Mouse (Mus musculus) MEL (cell line): ENCODE data around the gene Stk39. TPM values are rescaled to one million over a fixed set of nuclear protein-coding genes. Genes with fewer than 3 reads are reported as not detected.

Experiments used
- DNase-seq: peaks from one replicate; pipeline ENCODE4 v3.0.0; 2011; ENCODE audit warnings: low read depth, low spot score
- H3K27ac ChIP-seq: 2 replicates; pipeline ENCODE4 v1.5.1; 2012; ENCODE audit warnings: low read depth, mild to moderate bottlenecking, control low read depth, low read length, moderate library complexity; ENCODE audit not compliant: control insufficient read depth
- H3K27me3 ChIP-seq, 2 experiments: fragments of 150-350 bp in 1 of 2; sonication (generic) in 1 of 2; 2 replicates each; pipeline ENCODE4 v1.6.1; 2012; ENCODE audit warnings: low read length in 2 of 2, mild to moderate bottlenecking in 2 of 2, improper control_type of control experiment in 1 of 2, moderate library complexity in 1 of 2; ENCODE audit not compliant: insufficient read depth in 2 of 2, control insufficient read depth in 1 of 2
- H3K36me3 ChIP-seq, 2 experiments: 2 replicates each; pipeline ENCODE4 v1.6.1; 2012 to 2014; ENCODE audit warnings: low read length in 2 of 2, improper control_type of control experiment in 1 of 2, inconsistent platforms in 1 of 2, mild to moderate bottlenecking in 1 of 2; ENCODE audit not compliant: insufficient read depth in 2 of 2, control insufficient read depth in 1 of 2
- H3K4me1 ChIP-seq, 2 experiments: fragments of 150-350 bp in 1 of 2; sonication (generic) in 1 of 2; 2 replicates each; pipeline ENCODE4 v1.6.1; 2012; ENCODE audit warnings: low read length in 2 of 2, improper control_type of control experiment in 1 of 2, mild to moderate bottlenecking in 1 of 2; ENCODE audit not compliant: insufficient read depth in 2 of 2, control insufficient read depth in 1 of 2
- H3K4me3 ChIP-seq, 2 experiments: fragments of 150-350 bp in 1 of 2; sonication (generic) in 1 of 2; 2 replicates each; pipeline ENCODE4 v1.5.1; 2012; ENCODE audit warnings: low read depth in 2 of 2, low read length in 2 of 2, mild to moderate bottlenecking in 2 of 2, moderate library complexity in 2 of 2, control low read depth in 1 of 2, improper control_type of control experiment in 1 of 2; ENCODE audit not compliant: control insufficient read depth in 1 of 2, insufficient read depth in 1 of 2
- H3K79me2 ChIP-seq: 2 replicates; pipeline ENCODE4 v1.6.1; 2012; ENCODE audit warnings: mild to moderate bottlenecking, low read length, moderate library complexity; ENCODE audit not compliant: control insufficient read depth, poor library complexity, insufficient read depth
- H3K9ac ChIP-seq: 2 replicates; pipeline ENCODE4 v1.6.1; 2012; ENCODE audit warnings: low read depth, mild to moderate bottlenecking, control low read depth, low read length, moderate library complexity; ENCODE audit not compliant: control insufficient read depth, poor library complexity, severe bottlenecking
- H3K9me3 ChIP-seq: fragments of 150-350 bp; sonication (generic); replicated peaks from 2 replicates; pipeline ENCODE4 v1.6.1; 2012; ENCODE audit warnings: mild to moderate bottlenecking, low read length, improper control_type of control experiment, moderate library complexity; ENCODE audit not compliant: insufficient read depth
- CHD1 ChIP-seq: IDR thresholded peaks from 2 replicates; pipeline ENCODE4 v1.6.1; 2012; ENCODE audit warnings: low read depth, mild to moderate bottlenecking, inconsistent platforms, low read length, improper control_type of control experiment
- CHD2 ChIP-seq: IDR thresholded peaks from 2 replicates; pipeline ENCODE4 v1.6.1; 2011; ENCODE audit warnings: low read length, improper control_type of control experiment
- CTCF ChIP-seq, 3 experiments: IDR thresholded peaks in 2 of 3; conservative IDR thresholded peaks in 1 of 3; 2 replicates each; pipeline ENCODE4 v1.5.1; 2011 to 2012; ENCODE audit warnings: low read length in 3 of 3, low read depth in 2 of 3, mild to moderate bottlenecking in 2 of 3, improper control_type of control experiment in 1 of 3, inconsistent platforms in 1 of 3, mixed read lengths in 1 of 3, moderate library complexity in 1 of 3; ENCODE audit not compliant: control insufficient read depth in 1 of 3, insufficient read depth in 1 of 3, poor library complexity in 1 of 3, severe bottlenecking in 1 of 3
- E2F4 ChIP-seq: IDR thresholded peaks from 2 replicates; pipeline ENCODE4 v1.6.1; 2011; ENCODE audit warnings: low read depth, low read length, improper control_type of control experiment, borderline replicate concordance
- ELF1 ChIP-seq: IDR thresholded peaks from 2 replicates; pipeline ENCODE4 v1.6.1; 2014; ENCODE audit warnings: low read depth, mild to moderate bottlenecking, inconsistent platforms, low read length, improper control_type of control experiment, moderate library complexity
- ETS1 ChIP-seq: IDR thresholded peaks from 2 replicates; pipeline ENCODE4 v1.6.1; 2012; ENCODE audit warnings: low read depth, mild to moderate bottlenecking, inconsistent platforms, low read length, improper control_type of control experiment, moderate library complexity
- GABPA ChIP-seq: IDR thresholded peaks from 2 replicates; pipeline ENCODE4 v1.6.1; 2012; ENCODE audit warnings: low read depth, mild to moderate bottlenecking, inconsistent platforms, low read length, improper control_type of control experiment, moderate library complexity
- GATA1 ChIP-seq: IDR thresholded peaks from 2 replicates; pipeline ENCODE4 v1.6.1; 2011; ENCODE audit warnings: low read depth, low read length, improper control_type of control experiment
- HCFC1 ChIP-seq: IDR thresholded peaks from 2 replicates; pipeline ENCODE4 v1.6.1; 2012; ENCODE audit warnings: low read depth, mild to moderate bottlenecking, inconsistent platforms, low read length, improper control_type of control experiment, moderate library complexity
- JUND ChIP-seq: IDR thresholded peaks from 2 replicates; pipeline ENCODE4 v1.6.1; 2011; ENCODE audit warnings: low read depth, mild to moderate bottlenecking, improper control_type of control experiment, low read length
- KAT2A ChIP-seq: conservative IDR thresholded peaks from 2 replicates; pipeline ENCODE4 v1.6.1; 2012; ENCODE audit warnings: low read depth, low read length, improper control_type of control experiment, inconsistent platforms
- MAFK ChIP-seq: IDR thresholded peaks from 2 replicates; pipeline ENCODE4 v1.6.1; 2011; ENCODE audit warnings: low read depth, mild to moderate bottlenecking, low read length, improper control_type of control experiment, borderline replicate concordance
- MAX ChIP-seq: IDR thresholded peaks from 2 replicates; pipeline ENCODE4 v1.6.1; 2011; ENCODE audit warnings: low read length, improper control_type of control experiment
- MAZ ChIP-seq: IDR thresholded peaks from 2 replicates; pipeline ENCODE4 v1.6.1; 2012; ENCODE audit warnings: low read depth, mild to moderate bottlenecking, inconsistent platforms, low read length, improper control_type of control experiment
- MEF2A ChIP-seq: IDR thresholded peaks from 2 replicates; pipeline ENCODE4 v1.6.1; 2014; ENCODE audit warnings: low read depth, mild to moderate bottlenecking, inconsistent platforms, low read length, improper control_type of control experiment; ENCODE audit not compliant: poor library complexity, insufficient replicate concordance, severe bottlenecking; ENCODE audit errors: extremely low read depth
- MXI1 ChIP-seq: IDR thresholded peaks from 2 replicates; pipeline ENCODE4 v1.6.1; 2011; ENCODE audit warnings: mild to moderate bottlenecking, low read depth, low read length, improper control_type of control experiment
- MYB ChIP-seq: IDR thresholded peaks from 2 replicates; pipeline ENCODE4 v1.6.1; 2011; ENCODE audit warnings: mild to moderate bottlenecking, low read depth, low read length, improper control_type of control experiment
- NELFE ChIP-seq: IDR thresholded peaks from 2 replicates; pipeline ENCODE4 v1.6.1; 2011; ENCODE audit warnings: low read depth, low read length, improper control_type of control experiment
- POLR2A ChIP-seq, 2 experiments: IDR thresholded peaks; 2 replicates each; pipeline ENCODE4 v1.6.1; 2011 to 2012; ENCODE audit warnings: low read length in 2 of 2, mild to moderate bottlenecking in 2 of 2, control low read depth in 1 of 2, improper control_type of control experiment in 1 of 2, low read depth in 1 of 2, moderate library complexity in 1 of 2; ENCODE audit not compliant: control insufficient read depth in 1 of 2, insufficient read depth in 1 of 2, poor library complexity in 1 of 2
- POLR2AphosphoS2 ChIP-seq: IDR thresholded peaks from 2 replicates; pipeline ENCODE4 v1.6.1; 2011; ENCODE audit warnings: low read length, improper control_type of control experiment
- POLR2AphosphoS5 ChIP-seq: IDR thresholded peaks from 2 replicates; pipeline ENCODE4 v1.6.1; 2012; ENCODE audit warnings: low read depth, borderline replicate concordance, mild to moderate bottlenecking, inconsistent platforms, low read length, moderate library complexity, mixed read lengths
- RAD21 ChIP-seq: IDR thresholded peaks from 2 replicates; pipeline ENCODE4 v1.6.1; 2011; ENCODE audit warnings: mild to moderate bottlenecking, low read depth, low read length, improper control_type of control experiment
- RCOR1 ChIP-seq: IDR thresholded peaks from 2 replicates; pipeline ENCODE4 v1.6.1; 2012; ENCODE audit warnings: low read depth, mild to moderate bottlenecking, inconsistent platforms, low read length, improper control_type of control experiment
- SIN3A ChIP-seq: IDR thresholded peaks from 2 replicates; pipeline ENCODE4 v1.6.1; 2012; ENCODE audit warnings: low read length, improper control_type of control experiment, inconsistent platforms
- SMC3 ChIP-seq: IDR thresholded peaks from 2 replicates; pipeline ENCODE4 v1.6.1; 2011; ENCODE audit warnings: low read depth, low read length, improper control_type of control experiment
- TBP ChIP-seq: IDR thresholded peaks from 2 replicates; pipeline ENCODE4 v1.8.0; 2011; ENCODE audit warnings: low read depth, low read length, improper control_type of control experiment
- TCF12 ChIP-seq: IDR thresholded peaks from 2 replicates; pipeline ENCODE4 v1.6.1; 2014; ENCODE audit warnings: low read depth, mild to moderate bottlenecking, inconsistent platforms, low read length, improper control_type of control experiment, moderate library complexity
- USF1 ChIP-seq: IDR thresholded peaks from 2 replicates; pipeline ENCODE4 v1.6.1; 2014; ENCODE audit warnings: low read depth, mild to moderate bottlenecking, inconsistent platforms, low read length, improper control_type of control experiment, moderate library complexity
- ZC3H11A ChIP-seq: IDR thresholded peaks from 2 replicates; pipeline ENCODE4 v1.6.1; 2012; ENCODE audit warnings: low read depth, mild to moderate bottlenecking, inconsistent platforms, low read length, improper control_type of control experiment
- ZMIZ1 ChIP-seq: IDR thresholded peaks from 2 replicates; pipeline ENCODE4 v1.6.1; 2012; ENCODE audit warnings: low read depth, mild to moderate bottlenecking, inconsistent platforms, low read length, improper control_type of control experiment, moderate library complexity
- polyA plus RNA-seq, 2 experiments: library from polyadenylated mRNA; stranded (reverse) in 1 of 2; unstranded in 1 of 2; fragments of >175 nt in 1 of 2; fragments of >200 nt in 1 of 2; gene quantifications; 2 replicates each; pipeline versions ENCODE4 v1.2.1 to v1.2.4; 2012; ENCODE audit warnings: low replicate concordance in 2 of 2, low read depth in 1 of 2; ENCODE audit not compliant: insufficient read length in 2 of 2, insufficient read depth in 1 of 2, missing spikeins in 1 of 2
- total RNA-seq: library from RNA; depleted of rRNA; stranded (reverse); fragments of 300-350 nt; gene quantifications from 2 replicates; pipeline ENCODE4 v1.2.3, GENCODE M21; 2012

Stk39 gene
- total and polyA plus RNA-seq, 3 experiments = not detected

GRCm38 (mm10) chr2:68361701-68362100 lies 110.4 kb downstream of the Stk39 start:
- H3K27ac ChIP-seq = no peak overlapping the region
- H3K79me2 ChIP-seq = no peaks in the 10 kb centered on the region
- no peak overlapping the region for H3K4me3 ChIP-seq
- H3K4me1 ChIP-seq = no peaks in the 10 kb centered on the region
- no peak for DNase-seq
- no peaks in the 10 kb centered on the region for H3K9me3 ChIP-seq
- no peaks in the 10 kb centered on the region for H3K36me3 ChIP-seq
- H3K27me3 ChIP-seq = no peaks in the 10 kb centered on the region
- TF ChIP-seq GATA1 = no peak
- TF ChIP-seq MAZ = no peak
- TF ChIP-seq TCF12 = no peak
- no peak for TF ChIP-seq MYB
- TF ChIP-seq MXI1 = no peak
- TF ChIP-seq JUND = no peak
- no peak for TF ChIP-seq SMC3
- TF ChIP-seq RCOR1 = no peak
- TF ChIP-seq CHD1 = no peak
- TF ChIP-seq TBP = no peak
- no peak for TF ChIP-seq E2F4
- TF ChIP-seq SIN3A = no peak
- no peak for TF ChIP-seq ZMIZ1
- no peak for TF ChIP-seq HCFC1
- TF ChIP-seq POLR2AphosphoS5 = no peak
- no peak for TF ChIP-seq MAX
- TF ChIP-seq POLR2AphosphoS2 = no peak
- TF ChIP-seq, all 39 proteins: peak for 0
- no peak overlapping the region for H3K9ac ChIP-seq

GRCm38 (mm10) chr2:68350621-68351020 lies 121.4 kb downstream of the Stk39 start:
- DNase-seq = peak; percentile 13
- H3K9me3 ChIP-seq = no peaks in the 10 kb centered on the region
- H3K27ac ChIP-seq = no peak overlapping the region
- H3K36me3 ChIP-seq = no peaks in the 10 kb centered on the region
- no peaks in the 10 kb centered on the region for H3K79me2 ChIP-seq
- no peak overlapping the region for H3K9ac ChIP-seq
- H3K4me1 ChIP-seq = no peaks in the 10 kb centered on the region
- H3K27me3 ChIP-seq = no peaks in the 10 kb centered on the region
- TF ChIP-seq GATA1 = no peak
- TF ChIP-seq ZC3H11A = no peak
- no peak for TF ChIP-seq GABPA
- TF ChIP-seq KAT2A = no peak
- no peak for TF ChIP-seq MXI1
- peak; percentile 18 for TF ChIP-seq RAD21
- TF ChIP-seq HCFC1 = no peak
- TF ChIP-seq POLR2A (IDR thresholded peaks at IDR 0.05; ENCODE audit: control insufficient read depth in 1 of 2, insufficient read depth in 1 of 2, low read depth in 1 of 2, low read length in 2 of 2, poor library complexity in 1 of 2) = no peak
- TF ChIP-seq ELF1 = no peak
- no peak for TF ChIP-seq MAFK
- TF ChIP-seq MYB = no peak
- TF ChIP-seq USF1 = no peak
- TF ChIP-seq RCOR1 = no peak
- TF ChIP-seq CTCF (IDR thresholded peaks at IDR 0.05 in 2 of 3, conservative IDR thresholded peaks at IDR 0.05 in 1 of 3; ENCODE audit: control insufficient read depth in 1 of 3, insufficient read depth in 1 of 3, low read depth in 2 of 3, low read length in 3 of 3, poor library complexity in 1 of 3, severe bottlenecking in 1 of 3) = peak; percentile 5 to 22 (median 20); a peak in 3 of 6 replicates
- no peak for TF ChIP-seq NELFE
- no peak for TF ChIP-seq CHD2
- TF ChIP-seq ETS1 = no peak
- TF ChIP-seq TBP = no peak
- peak; percentile 22; the same call in 1 of the 2 replicates for TF ChIP-seq SMC3
- TF ChIP-seq MEF2A = no peak
- no peak overlapping the region for H3K4me3 ChIP-seq
